Mouse (Mus musculus) spleen, postnatal 4 days (tissue): Measurements from ENCODE around the gene Usp2.

ENCODE experiments used
- DNase-seq, 2 experiments: peaks; one replicate each; pipeline ENCODE4 v3.0.0; 2022; ENCODE audit warnings: low spot score in 2 of 2

Usp2 gene

DNA sequence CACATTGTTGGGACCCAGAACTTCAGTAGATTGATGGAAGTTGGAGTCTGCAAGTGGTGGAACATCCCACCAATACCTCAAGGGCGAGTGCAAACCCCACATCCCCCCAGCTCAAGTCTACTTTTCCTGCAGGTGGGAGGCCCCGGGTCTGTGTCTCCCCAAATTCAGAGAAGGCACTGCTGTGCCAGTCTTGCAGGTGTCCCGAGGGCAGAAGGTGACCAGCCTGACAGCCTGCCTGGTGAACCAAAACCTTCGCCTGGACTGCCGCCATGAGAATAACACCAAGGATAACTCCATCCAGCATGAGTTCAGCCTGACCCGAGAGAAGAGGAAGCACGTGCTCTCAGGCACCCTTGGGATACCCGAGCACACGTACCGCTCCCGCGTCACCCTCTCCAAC lies 20.4 kb upstream of the Usp2 start:
- DNase-seq, result no peak

- DNase-seq, result no peak
Measured at GRCm38 (mm10) chr9:44047071-44047470, 19.8 kb upstream of the Usp2 start.

DNA sequence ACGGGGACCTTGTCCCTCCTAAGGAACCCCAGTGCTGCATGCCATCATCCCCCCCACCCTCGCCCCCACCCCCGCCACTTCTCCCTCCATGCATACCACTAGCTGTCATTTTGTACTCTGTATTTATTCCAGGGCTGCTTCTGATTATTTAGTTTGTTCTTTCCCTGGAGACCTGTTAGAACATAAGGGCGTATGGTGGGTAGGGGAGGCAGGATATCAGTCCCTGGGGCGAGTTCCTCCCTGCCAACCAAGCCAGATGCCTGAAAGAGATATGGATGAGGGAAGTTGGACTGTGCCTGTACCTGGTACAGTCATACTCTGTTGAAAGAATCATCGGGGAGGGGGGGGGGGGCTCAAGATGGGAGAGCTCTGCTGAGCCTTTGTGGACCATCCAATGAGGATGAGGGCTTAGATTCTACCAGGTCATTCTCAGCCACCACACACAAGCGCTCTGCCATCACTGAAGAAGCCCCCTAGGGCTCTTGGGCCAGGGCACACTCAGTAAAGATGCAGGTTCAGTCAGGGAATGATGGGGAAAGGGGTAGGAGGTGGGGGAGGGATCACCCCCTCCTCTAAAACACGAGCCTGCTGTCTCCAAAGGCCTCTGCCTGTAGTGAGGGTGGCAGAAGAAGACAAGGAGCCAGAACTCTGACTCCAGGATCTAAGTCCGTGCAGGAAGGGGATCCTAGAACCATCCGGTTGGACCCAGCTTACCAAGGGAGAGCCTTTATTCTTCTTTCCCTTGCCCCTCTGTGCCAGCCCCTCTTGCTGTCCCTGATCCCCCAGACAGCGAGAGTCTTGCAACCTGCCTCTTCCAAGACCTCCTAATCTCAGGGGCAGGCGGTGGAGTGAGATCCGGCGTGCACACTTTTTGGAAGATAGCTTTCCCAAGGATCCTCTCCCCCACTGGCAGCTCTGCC lies 19.0 kb upstream of the Usp2 start:
- no peak for DNase-seq

DNA sequence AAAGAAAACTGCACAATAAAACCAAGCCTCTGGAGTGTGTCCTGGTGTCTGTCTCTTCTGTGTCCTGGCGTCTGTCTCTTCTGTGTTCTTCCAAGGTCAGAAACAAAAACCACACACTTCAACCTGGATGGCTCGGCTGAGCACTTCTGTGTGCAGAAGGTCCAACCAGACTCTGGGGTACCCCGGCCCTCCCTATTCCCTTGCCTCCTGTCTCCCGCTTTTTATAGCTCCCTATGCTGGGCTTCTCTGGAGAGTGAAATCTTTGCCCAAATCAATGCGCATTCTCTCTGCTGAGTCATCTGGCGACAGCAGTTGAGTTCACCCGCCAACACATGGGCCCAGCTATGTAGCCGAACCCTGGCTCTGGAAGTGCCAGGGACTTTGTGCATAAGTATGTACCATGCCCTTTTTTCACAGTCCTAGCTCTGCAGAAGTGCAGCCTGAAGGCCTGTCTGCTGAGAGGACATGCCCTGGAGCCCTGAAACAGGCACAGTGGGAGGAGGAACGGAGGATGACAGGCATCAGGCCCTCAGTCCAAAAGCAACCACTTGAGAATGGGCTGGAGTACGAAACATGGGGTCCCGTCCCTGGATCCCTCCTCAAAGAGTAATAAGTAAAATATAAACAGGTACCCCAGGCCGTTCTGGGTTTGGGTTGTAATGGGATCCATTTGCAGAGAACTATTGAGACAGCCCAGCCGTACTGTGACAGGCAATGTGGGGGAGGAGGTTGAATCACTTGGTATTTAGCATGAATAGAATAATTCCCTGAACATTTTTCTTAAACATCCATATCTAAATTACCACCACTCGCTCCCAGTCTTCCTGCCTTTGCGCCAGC lies 18.1 kb upstream of the Usp2 start:
- no peak for DNase-seq

- DNase-seq, result no peak
Measured at GRCm38 (mm10) chr9:44049381-44050165, 17.2 kb upstream of the Usp2 start.

DNA sequence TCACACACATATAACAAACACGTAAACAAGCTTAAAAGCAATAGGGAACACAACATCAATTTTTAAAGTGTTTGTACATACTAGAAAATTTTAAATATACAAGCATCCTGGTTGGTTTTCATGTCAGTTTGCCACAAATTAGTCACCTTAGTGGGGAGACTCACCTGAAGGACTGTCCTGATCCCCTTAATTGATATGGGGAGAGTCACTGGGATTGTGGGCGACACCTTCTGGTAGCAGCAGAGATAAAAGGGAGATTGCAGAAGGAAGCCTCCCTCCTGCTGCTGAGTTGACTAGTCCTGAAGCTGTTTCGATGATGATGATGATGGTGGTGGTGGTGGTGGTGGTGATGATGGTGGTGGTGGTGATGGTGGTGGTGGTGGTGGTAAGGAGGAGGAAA lies 14.0 kb upstream of the Usp2 start:
- DNase-seq, result no peak

DNA sequence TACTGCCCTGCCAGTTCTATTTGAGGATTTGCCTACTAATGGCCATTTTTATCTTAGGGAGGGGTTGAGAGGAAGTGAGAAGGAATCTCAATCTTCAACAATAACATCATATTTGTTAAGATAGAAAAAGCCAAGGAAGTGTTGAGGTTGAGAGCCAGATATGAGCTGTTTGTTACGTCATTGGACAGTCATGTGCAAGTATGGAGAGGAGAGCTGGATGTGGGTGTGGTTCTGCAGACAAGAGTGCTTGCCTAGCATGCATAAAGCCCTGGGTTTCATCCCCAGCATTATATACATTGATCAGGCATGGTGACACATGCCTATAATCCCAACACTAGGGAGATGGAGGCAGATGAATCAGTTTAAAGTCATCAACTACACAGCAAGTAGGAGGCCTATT lies 12.9 kb upstream of the Usp2 start:
- DNase-seq, result no peak

- no peak for DNase-seq
Measured at GRCm38 (mm10) chr9:44058606-44059005, 8.2 kb upstream of the Usp2 start.

DNA sequence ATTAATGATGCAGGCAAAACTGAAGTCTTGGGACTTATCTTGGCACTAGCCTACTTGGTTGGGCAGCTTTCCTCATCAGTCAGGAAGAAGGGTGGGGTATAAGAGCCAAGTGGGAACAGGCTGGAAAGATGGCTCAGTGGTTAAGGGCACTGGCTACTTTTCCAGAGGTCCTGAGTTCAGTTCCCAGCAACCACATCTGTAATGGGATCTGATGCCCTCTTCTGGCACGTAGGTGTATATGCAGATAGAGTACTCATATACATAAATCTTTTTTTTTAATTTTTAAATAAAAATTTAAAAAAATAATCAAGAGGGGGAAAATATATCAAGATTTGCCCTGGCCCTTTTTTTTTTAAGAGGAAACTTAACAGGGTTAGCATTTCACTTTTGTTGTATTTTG lies 1.6 kb upstream of the Usp2 start:
- no peak for DNase-seq

DNA sequence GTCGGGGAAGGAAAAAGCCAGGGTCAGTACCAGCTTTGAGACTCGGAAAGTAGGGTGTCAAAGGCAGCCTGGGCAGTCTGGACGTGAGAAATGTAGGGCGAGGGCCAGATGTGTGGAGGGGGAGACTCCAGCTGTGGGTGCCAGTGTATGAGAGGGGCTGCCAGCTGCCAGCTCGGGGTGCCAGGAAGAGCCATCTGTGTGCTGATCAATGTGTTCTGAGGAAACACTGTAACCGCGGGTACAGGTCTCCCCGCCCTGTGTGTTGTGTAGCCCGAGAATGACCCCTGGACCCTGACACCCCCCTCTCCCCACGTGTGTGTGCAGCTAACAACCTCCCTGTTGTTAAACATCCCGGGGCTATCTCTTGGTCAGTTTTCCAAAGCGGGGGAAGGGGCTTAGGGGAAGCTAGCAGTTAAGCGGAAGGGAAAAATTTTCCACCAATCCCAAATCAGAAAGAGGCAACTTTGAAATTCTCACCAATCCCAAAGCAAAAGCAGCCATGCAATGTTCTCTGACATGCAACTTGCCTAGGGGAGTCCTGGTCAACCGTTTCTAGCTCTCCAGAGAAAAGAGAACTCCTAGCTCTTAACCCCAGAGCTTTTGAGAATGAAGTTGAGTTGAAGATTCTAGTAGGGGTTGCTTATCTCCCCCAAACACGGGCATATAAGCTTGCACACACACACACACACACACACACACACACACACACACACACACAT lies 579 bp downstream of the Usp2 start:
- no peak for DNase-seq

DNA sequence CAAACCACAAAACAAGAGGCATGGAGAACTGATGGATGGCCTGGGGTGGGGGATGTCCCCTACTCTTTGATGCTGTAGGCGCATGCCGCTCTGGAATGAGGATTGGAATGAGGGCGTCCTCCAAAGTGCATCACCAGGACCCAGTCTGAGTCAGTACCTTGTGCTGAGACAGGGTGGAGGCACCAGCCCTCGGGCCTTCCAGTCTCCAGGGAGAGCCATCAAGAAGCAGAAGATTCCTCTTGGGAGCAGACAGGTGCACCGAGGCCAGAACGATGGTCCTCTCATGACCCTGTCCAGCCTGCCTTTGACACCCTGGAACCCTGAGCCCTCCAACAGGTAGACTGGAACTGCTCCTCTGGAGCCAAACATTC lies 1.1 kb downstream of the Usp2 start:
- DNase-seq, result no peak

GRCm38 (mm10) chr9:44069252-44069651 lies 2.4 kb downstream of the Usp2 start:
- no peak for DNase-seq

GRCm38 (mm10) chr9:44070113-44070843 lies 3.5 kb downstream of the Usp2 start:
- no peak for DNase-seq

DNA sequence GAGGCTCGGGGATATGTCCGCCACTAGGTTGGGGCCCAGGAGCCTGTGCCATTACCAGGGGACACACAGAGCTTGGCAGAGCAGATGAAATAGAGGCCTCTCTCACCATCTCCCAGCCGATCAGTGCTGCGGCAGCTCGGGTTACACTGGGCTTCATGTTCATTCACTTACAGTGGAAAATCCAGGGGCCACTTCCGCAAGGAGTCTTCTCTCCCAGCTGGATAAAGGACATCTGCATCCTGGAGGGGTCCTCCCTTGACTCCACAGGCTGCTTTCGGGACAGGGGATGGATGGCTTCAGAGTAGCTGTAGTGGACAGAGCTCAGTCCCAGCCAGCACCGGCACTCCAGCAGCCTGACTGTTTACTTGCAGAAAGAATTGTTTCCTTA lies 4.0 kb downstream of the Usp2 start:
- DNase-seq, result no peak

DNA sequence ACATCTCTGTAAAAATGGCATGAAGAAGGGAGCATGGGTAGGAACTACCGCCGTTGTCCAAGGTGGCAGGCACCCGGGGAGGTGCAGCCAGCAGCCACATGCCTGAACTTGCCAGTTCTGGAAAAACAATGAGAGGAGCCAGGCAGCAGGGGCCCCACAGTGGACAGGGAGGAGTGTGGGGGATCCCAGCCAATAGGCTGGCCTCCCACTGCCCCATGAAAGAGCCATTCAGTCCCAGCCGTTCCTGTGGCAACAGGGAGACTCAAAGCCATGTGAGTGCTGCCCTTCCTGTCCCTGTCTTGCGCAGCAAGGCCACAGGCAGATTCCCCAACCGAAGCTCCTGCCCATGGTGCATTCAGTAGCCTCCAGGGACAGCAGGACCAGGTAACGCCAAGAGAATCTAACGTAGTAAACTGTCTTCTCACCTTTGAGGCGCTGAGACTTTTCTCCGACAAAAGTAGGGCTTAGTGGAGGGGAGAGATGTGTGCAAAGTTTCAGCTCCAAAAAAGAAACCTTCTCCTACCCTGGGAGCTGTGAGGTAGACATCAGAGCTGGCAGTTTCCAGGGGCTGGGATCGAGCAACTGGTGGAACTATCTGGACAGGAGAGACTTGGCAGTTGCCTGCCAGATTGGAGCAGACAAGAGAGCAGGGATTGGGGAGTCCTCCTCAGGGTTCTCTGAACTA lies 5.2 kb downstream of the Usp2 start:
- no peak for DNase-seq

DNA sequence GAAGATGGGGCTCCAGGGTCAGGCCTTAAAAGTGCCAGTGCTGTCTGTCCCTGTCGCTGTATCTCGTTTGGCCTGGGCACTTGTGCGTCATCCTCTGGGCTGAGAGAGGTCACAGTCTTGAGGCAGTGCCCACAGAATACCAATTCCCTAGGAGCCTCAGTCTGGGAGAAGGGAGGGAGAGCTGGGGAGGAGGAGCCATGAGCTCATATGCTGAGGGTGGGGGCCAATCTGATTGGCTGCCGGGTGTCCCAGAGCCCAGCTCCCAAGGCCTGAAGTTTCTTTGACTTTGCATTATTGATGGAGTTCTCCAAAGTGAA lies 5.7 kb downstream of the Usp2 start:
- DNase-seq, result no peak

GRCm38 (mm10) chr9:44073115-44073514 lies 6.3 kb downstream of the Usp2 start:
- no peak for DNase-seq

GRCm38 (mm10) chr9:44074395-44075275 lies 7.8 kb downstream of the Usp2 start:
- peak; percentile 37 to 79 for DNase-seq

DNA sequence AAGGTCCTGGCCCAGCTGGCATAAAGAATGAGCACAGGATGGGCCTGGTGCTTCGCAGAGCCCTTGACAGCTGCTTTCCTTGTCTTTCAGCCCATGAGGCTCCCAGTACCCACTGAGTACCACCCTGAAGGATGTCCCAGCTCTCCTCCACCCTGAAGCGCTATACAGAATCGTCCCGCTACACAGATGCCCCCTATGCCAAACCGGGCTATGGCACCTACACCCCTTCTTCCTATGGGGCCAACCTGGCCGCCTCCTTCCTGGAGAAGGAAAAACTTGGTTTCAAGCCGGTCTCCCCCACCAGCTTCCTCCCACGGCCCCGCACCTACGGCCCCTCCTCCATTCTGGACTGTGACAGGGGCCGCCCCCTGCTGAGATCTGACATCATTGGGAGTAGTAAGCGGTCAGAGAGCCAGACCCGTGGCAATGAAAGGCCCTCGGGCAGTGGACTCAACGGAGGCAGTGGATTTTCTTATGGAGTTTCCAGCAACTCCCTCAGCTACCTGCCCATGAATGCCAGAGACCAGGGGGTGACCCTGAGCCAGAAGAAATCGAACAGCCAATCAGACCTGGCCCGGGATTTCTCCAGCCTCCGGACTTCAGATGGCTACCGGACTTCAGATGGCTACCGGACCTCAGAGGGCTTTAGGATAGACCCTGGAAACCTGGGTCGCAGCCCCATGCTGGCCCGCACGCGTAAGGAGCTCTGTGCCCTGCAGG lies 8.6 kb downstream of the Usp2 start:
- DNase-seq, result no peak
